ENCODE assay signal across 8 mouse cellular contexts in genomic region chr11:109297710-109298375, GRCm38 (mm10). TPM values are rescaled to one million over a fixed set of nuclear protein-coding genes. Genes with fewer than 3 reads are reported as not detected.
DNase-seq lines count a peak whose midpoint lies in the region; ATAC-seq lines count a peak whose summit lies in the region.

TSS of gene Rgs9 (minus strand) at chr11:109298129.

- no peaks in the 10 kb centered on the region for H3K4me1 ChIP-seq in forebrain, embryonic 11.5 days (replicated peaks; ENCODE audit: control insufficient read depth, insufficient read depth, low read length)
- H3K4me1 ChIP-seq in heart, embryonic 15.5 days (replicated peaks): peaks cover 7% of the 10 kb centered on the region
- peaks cover 7% of the 10 kb centered on the region for H3K4me1 ChIP-seq in liver, embryonic 12.5 days
- no peaks in the 10 kb centered on the region for H3K4me1 ChIP-seq in stomach, embryonic 14.5 days (ENCODE audit: control insufficient read depth, insufficient read depth, low read length)

- H3K36me3 ChIP-seq in forebrain, embryonic 11.5 days (ENCODE audit: control insufficient read depth, insufficient read depth, low read length): no peaks in the 10 kb centered on the region
- H3K36me3 ChIP-seq in heart, embryonic 15.5 days: no peaks in the 10 kb centered on the region
- no peaks in the 10 kb centered on the region for H3K36me3 ChIP-seq in liver, embryonic 12.5 days
- no peaks in the 10 kb centered on the region for H3K36me3 ChIP-seq in stomach, embryonic 14.5 days (ENCODE audit: control insufficient read depth, insufficient read depth, low read length)

- peak; percentile 98 for ATAC-seq in forebrain, embryonic 11.5 days (replicated peaks; ENCODE audit: low FRiP score)
- ATAC-seq in heart, embryonic 15.5 days (replicated peaks; ENCODE audit: insufficient number of reproducible peaks, insufficient read depth, low FRiP score, low read depth): peak; percentile 94
- ATAC-seq in liver, embryonic 12.5 days: peak; percentile 95
- peak; percentile 94 for ATAC-seq in stomach, embryonic 14.5 days (ENCODE audit: insufficient number of reproducible peaks, insufficient read depth, low FRiP score, low read depth)

- peak within 1 kb of the TSS; percentile 38 for H3K4me3 ChIP-seq in forebrain, embryonic 11.5 days (ENCODE audit: low read depth, low read length)
- H3K4me3 ChIP-seq in heart, embryonic 15.5 days: peak within 1 kb of the TSS; percentile 53
- H3K4me3 ChIP-seq in liver, embryonic 12.5 days: peak within 1 kb of the TSS; percentile 36
- peak within 1 kb of the TSS; percentile 28 for H3K4me3 ChIP-seq in stomach, embryonic 14.5 days (ENCODE audit: low read depth, low read length)

- H3K27ac ChIP-seq in forebrain, embryonic 11.5 days (ENCODE audit: low read depth, low read length): no peak within 1 kb of the TSS
- H3K27ac ChIP-seq in heart, embryonic 15.5 days: no peak within 1 kb of the TSS
- H3K27ac ChIP-seq in liver, embryonic 12.5 days: no peak within 1 kb of the TSS
- no peak within 1 kb of the TSS for H3K27ac ChIP-seq in stomach, embryonic 14.5 days (ENCODE audit: low read length)

- DNase-seq in CD8-positive naive resting alpha-beta T cell, adult 2 months (ENCODE audit: low read depth in 2 of 2, low spot score in 2 of 2): peak; percentile 77 to 85
- DNase-seq in c-Kit-positive CD71-positive TER-119-positive erythroid progenitor cells, embryonic 14.5 days (ENCODE audit: low spot score): peak; percentile 78
- DNase-seq in forebrain, embryonic 11.5 days (ENCODE audit: low spot score): peak; percentile 96
- peak; percentile 95 for DNase-seq in kidney, postnatal 14 days
- peak; percentile 68 to 87 for DNase-seq in natural killer cell, adult 2 months (ENCODE audit: low spot score in 2 of 2)

- 4% methylated on average over 37 of the region's 37 CpGs for WGBS in forebrain, embryonic 11.5 days
- 8% methylated on average over 37 of the region's 37 CpGs for WGBS in heart, embryonic 15.5 days
- 8% methylated on average over 37 of the region's 37 CpGs for WGBS in liver, embryonic 12.5 days (ENCODE audit: insufficient replicate concordance)
- 6% methylated on average over 37 of the region's 37 CpGs for WGBS in stomach, embryonic 14.5 days

- H3K9me3 ChIP-seq in forebrain, embryonic 11.5 days (ENCODE audit: control insufficient read depth, low read length): no peaks in the 10 kb centered on the region
- H3K9me3 ChIP-seq in heart, embryonic 15.5 days (replicated peaks): no peaks in the 10 kb centered on the region
- no peaks in the 10 kb centered on the region for H3K9me3 ChIP-seq in liver, embryonic 12.5 days (replicated peaks)
- H3K9me3 ChIP-seq in stomach, embryonic 14.5 days (ENCODE audit: control insufficient read depth, low read depth, low read length): no peaks in the 10 kb centered on the region

- peak within 1 kb of the TSS; percentile 70 for H3K4me2 ChIP-seq in forebrain, embryonic 11.5 days (ENCODE audit: low read depth, low read length, severe bottlenecking)
- H3K4me2 ChIP-seq in heart, embryonic 15.5 days: peak within 1 kb of the TSS; percentile 87
- H3K4me2 ChIP-seq in liver, embryonic 12.5 days: peak within 1 kb of the TSS; percentile 64
- H3K4me2 ChIP-seq in stomach, embryonic 14.5 days (replicated peaks; ENCODE audit: low read depth, low read length): peak within 1 kb of the TSS; percentile 61

- peaks cover 2% of the 10 kb centered on the region; the same call in 1 of the 2 replicates for H3K27me3 ChIP-seq in forebrain, embryonic 11.5 days (ENCODE audit: control insufficient read depth, insufficient read depth, low read length)
- peaks cover 22% of the 10 kb centered on the region; the same call in 1 of the 2 replicates for H3K27me3 ChIP-seq in heart, embryonic 15.5 days
- H3K27me3 ChIP-seq in liver, embryonic 12.5 days (replicated peaks): peaks cover 40% of the 10 kb centered on the region
- H3K27me3 ChIP-seq in stomach, embryonic 14.5 days (ENCODE audit: control insufficient read depth, insufficient read depth, low read length): no peaks in the 10 kb centered on the region

- peak within 1 kb of the TSS; percentile 47 for H3K9ac ChIP-seq in forebrain, embryonic 11.5 days (ENCODE audit: low read length)
- H3K9ac ChIP-seq in heart, embryonic 15.5 days: peak within 1 kb of the TSS; percentile 52
- H3K9ac ChIP-seq in liver, embryonic 12.5 days: no peak within 1 kb of the TSS
- H3K9ac ChIP-seq in stomach, embryonic 14.5 days (replicated peaks; ENCODE audit: low read depth, low read length): no peak within 1 kb of the TSS

RNA-seq across cellular contexts. Expression of gene Rgs9, which starts in this region (rescaled TPM):
- 1.4 and 1.6 TPM in 2 replicates for polyA plus RNA-seq in forebrain, embryonic 11.5 days (2014; fragmentation: Nextera tagmentation; extraction: Ambion mirVana)
- polyA plus RNA-seq in heart, embryonic 15.5 days (2015; fragmentation: Nextera tagmentation; extraction: Ambion mirVana): 0.59 and 1.3 TPM in 2 replicates
- polyA plus RNA-seq in liver, embryonic 12.5 days (2016; fragmentation: Nextera tagmentation; extraction: Ambion mirVana): 0.10 and 0.13 TPM in 2 replicates
- polyA plus RNA-seq in stomach, embryonic 14.5 days (2014; fragmentation: Nextera tagmentation; extraction: Ambion mirVana): 1.4 and 2.2 TPM in 2 replicates

Comparison
In these comparisons a context has a peak if more than half of its experiments do, and no peak if none do; other contexts are left out.
1. Peak in ATAC-seq, H3K4me3 ChIP-seq and H3K4me2 ChIP-seq in liver, embryonic 12.5 days; RNA of the gene not detected or under 1 TPM.
2. H3K9ac ChIP-seq: peak in forebrain, embryonic 11.5 days (single experiment) and heart, embryonic 15.5 days (single experiment); none in liver, embryonic 12.5 days (single experiment) and stomach, embryonic 14.5 days (single experiment).
3. Peak in every context shown above with its lines, with median percentiles within 50 percentile points of each other: DNase-seq, ATAC-seq, H3K4me2 ChIP-seq and H3K4me3 ChIP-seq.